Mouse (Mus musculus) megakaryocyte-erythroid progenitor cell, adult 5-6 weeks (primary cell): ENCODE results near the gene Gm3005. TPM values are rescaled to one million over a fixed set of nuclear protein-coding genes. Genes with fewer than 3 reads are reported as not detected.
"Not testable (repeated sequence)": the region's sequence is repeated elsewhere in the genome, so short reads cannot be mapped to it uniquely, and the experiment has no call there.

Experiments
- ATAC-seq: replicated peaks from 2 replicates; pipeline ENCODE4 v1.8.0; 2016; ENCODE audit warnings: mild to moderate bottlenecking, inconsistent platforms; ENCODE audit not compliant: severe bottlenecking, poor library complexity, low FRiP score, low TSS enrichment
- total RNA-seq, 2 experiments: library from RNA; stranded (forward) in 1 of 2; stranded (reverse) in 1 of 2; fragments of 200-1000, 215-1000 nt in 1 of 2; fragments of >200 nt in 1 of 2; fragmentation: Nextera tagmentation in 1 of 2; gene quantifications; 2 replicates each; pipeline ENCODE4 v1.2.3; 2014 to 2017

Gm3005 gene
- total RNA-seq (2014; fragmentation: Nextera tagmentation) (not detected in 2 replicates), total RNA-seq (2017) (not detected in 2 replicates)

DNA sequence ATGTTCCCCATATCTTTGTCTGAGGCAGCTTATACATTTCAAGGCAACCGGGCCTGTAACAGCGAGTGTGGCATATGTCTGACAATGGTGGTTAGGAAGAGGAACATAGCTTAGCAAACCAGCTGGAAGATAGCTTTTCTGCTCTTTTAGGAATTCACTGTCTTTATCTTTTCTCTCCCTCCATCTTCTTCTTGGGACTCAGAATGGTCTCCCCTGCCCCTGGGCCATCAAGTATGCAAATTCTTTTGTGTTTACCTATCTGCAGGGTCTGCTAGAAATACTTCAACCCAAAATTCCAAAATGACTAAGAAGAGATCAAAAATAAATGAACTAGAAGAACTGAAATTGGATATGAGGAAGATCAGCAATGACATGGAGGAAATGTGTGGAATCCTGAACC lies at the start of gene Gm3005:
Gm3005 (plus strand) TSS at position 301 of the 400 bp plus-strand sequence.
- not testable (repeated sequence) for ATAC-seq

DNA sequence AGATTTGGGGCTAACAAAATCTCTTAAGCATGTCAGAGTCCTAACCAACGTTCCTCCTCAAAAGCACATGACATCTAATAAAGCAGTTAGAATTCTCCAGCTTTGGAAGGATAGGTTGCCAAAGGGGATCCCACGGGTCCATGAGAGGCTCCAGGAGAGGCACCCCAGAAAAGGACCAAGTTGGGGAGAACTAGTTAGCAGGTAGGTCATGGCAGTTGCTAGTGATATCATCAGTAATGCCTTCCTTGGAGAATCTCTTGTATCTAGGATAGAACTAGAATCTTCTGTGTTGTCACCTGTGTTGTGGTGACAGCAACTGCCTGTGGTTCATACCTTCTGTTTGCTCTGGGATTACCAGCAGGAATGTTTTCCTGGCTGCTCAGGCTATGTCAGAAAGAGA lies 33.1 kb upstream of the Gm3005 start, which contains the start of gene Gm10413:
Gm10413 (plus strand) TSS at position 301 of the 400 bp plus-strand sequence.
- not testable (repeated sequence) for ATAC-seq

DNA sequence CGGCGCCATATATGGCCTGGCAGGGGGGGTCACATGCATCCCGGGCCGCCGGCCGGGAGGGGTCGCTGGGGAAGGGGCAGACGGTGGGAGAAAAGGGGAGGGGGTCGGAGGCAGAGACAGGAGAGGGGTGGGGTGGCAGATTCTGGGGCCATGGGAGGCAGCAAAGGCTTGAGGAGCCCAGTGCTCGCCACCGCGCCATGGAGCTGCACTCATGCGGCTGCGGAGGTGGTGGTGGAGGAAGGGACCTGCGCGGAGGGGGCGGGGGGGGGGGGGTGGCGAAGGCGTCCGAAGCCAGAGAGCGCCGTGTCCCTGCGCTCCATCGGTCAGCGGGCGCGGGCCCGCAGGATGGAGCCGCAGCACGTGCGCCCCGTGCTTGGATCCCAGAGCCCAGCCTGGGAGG lies 15.6 kb upstream of the Gm3005 start, which contains the start of gene Gm10409:
Gm10409 (plus strand) TSS at position 301 of the 400 bp plus-strand sequence.
- ATAC-seq, result not testable (repeated sequence)

DNA sequence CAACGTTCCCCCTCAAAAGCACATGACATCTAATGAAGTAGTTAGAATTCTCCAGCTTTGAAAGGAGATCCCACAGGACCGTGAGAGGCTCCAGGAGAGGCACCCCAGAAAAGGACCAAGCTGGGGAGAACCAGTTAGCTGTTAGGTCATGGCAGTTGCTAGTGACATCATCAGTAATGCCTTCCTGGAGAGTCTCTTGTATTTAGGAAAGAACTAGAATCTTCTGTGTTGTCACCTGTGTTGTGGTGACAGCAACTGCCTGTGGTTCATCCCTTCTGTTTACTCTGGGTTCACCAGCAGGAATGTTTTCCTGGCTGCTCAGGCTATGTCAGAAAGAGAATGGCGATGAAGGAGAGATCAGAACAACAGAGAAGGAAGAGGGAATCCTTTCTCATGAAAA lies 21.2 kb downstream of the Gm3005 start, which contains the start of gene Gm10408:
Gm10408 (plus strand) TSS at position 301 of the 400 bp plus-strand sequence.
- not testable (repeated sequence) for ATAC-seq

DNA sequence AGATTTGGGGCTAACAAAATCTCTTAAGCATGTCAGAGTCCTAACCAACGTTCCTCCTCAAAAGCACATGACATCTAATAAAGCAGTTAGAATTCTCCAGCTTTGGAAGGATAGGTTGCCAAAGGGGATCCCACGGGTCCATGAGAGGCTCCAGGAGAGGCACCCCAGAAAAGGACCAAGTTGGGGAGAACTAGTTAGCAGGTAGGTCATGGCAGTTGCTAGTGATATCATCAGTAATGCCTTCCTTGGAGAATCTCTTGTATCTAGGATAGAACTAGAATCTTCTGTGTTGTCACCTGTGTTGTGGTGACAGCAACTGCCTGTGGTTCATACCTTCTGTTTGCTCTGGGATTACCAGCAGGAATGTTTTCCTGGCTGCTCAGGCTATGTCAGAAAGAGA lies 206.3 kb downstream of the Gm3005 start, which contains the start of gene Gm3012:
Gm3012 (plus strand) TSS at position 301 of the 400 bp plus-strand sequence.
- ATAC-seq, result not testable (repeated sequence)

Other genes with a start within 250 kb of the Gm3005 start
- gene Gm5795, start 239.8 kb upstream of the Gm3005 start, total RNA-seq (2014; fragmentation: Nextera tagmentation), result not detected in 2 replicates
- not detected in 2 replicates for gene Gm5795, start 239.8 kb upstream of the Gm3005 start, total RNA-seq (2017)
- gene D830030K20Rik, start 219.6 kb upstream of the Gm3005 start, total RNA-seq (2014; fragmentation: Nextera tagmentation), result 2.6 TPM in 1 of 2 replicates, not detected in the other
- not detected in 2 replicates for gene D830030K20Rik, start 219.6 kb upstream of the Gm3005 start, total RNA-seq (2017)
- 0.81 TPM in 1 of 2 replicates, not detected in the other for gene Gm2956, start 95.5 kb upstream of the Gm3005 start, total RNA-seq (2014; fragmentation: Nextera tagmentation)
- gene Gm2956, start 95.5 kb upstream of the Gm3005 start, total RNA-seq (2017), result not detected in 2 replicates
- not detected in 2 replicates for gene Gm10413, start 33.0 kb upstream of the Gm3005 start, total RNA-seq (2014; fragmentation: Nextera tagmentation)
- not detected in 2 replicates for gene Gm10413, start 33.0 kb upstream of the Gm3005 start, total RNA-seq (2017)
- gene Gm10409, start 15.5 kb upstream of the Gm3005 start, total RNA-seq (2014; fragmentation: Nextera tagmentation), result not detected in 2 replicates
- not detected in 2 replicates for gene Gm10409, start 15.5 kb upstream of the Gm3005 start, total RNA-seq (2017)
- gene Gm10408, start 21.3 kb downstream of the Gm3005 start, total RNA-seq (2014; fragmentation: Nextera tagmentation), result not detected in 2 replicates
- gene Gm10408, start 21.3 kb downstream of the Gm3005 start, total RNA-seq (2017), result not detected in 2 replicates
- gene Gm3012, start 206.4 kb downstream of the Gm3005 start, total RNA-seq (2014; fragmentation: Nextera tagmentation), result not detected in 2 replicates
- gene Gm3012, start 206.4 kb downstream of the Gm3005 start, total RNA-seq (2017), result not detected in 2 replicates
- gene Gm3020, start 223.9 kb downstream of the Gm3005 start, total RNA-seq (2014; fragmentation: Nextera tagmentation), result not detected in 2 replicates
- not detected in 2 replicates for gene Gm3020, start 223.9 kb downstream of the Gm3005 start, total RNA-seq (2017)